Mouse (Mus musculus): ENCODE measurements around the gene Auts2. TPM values are rescaled to one million over a fixed set of nuclear protein-coding genes. Genes with fewer than 3 reads are reported as not detected.
A peak's percentile ranks its signal among the peaks of the same experiment; 100 is the strongest.

Auts2 gene
- polyA plus RNA-seq, 1 experiment from 2014 or later = 69.8 TPM

GRCm38 (mm10) chr5:131855358-131855757, 687.8 kb downstream of the Auts2 start:
- ATAC-seq (ENCODE audit: insufficient number of reproducible peaks, insufficient read depth, low FRiP score, low TSS enrichment, low read depth) = no peak
- Histone ChIP-seq H3K36me3 (no peaks in the 10 kb centered on the region), H3K4me1 (peaks cover 54% of the 10 kb centered on the region), H3K27ac (no peak overlapping the region), H3K9me3 (no peaks in the 10 kb centered on the region), H3K9ac (0 out of 2 replicates have a peak overlapping the region, but pooled peaks have one; percentile 11), H3K4me3 (no peak overlapping the region), H3K27me3 (peaks cover 10% of the 10 kb centered on the region; the same call in 1 of the 2 replicates), H3K4me2 (peak overlapping the region; percentile 43)
- 4% methylated on average over 8 of the region's 8 CpGs for WGBS

GRCm38 (mm10) chr5:131851597-131852453, 691.3 kb downstream of the Auts2 start:
- Histone ChIP-seq H3K4me2 (peak overlapping the region; percentile 34), H3K4me1 (peaks cover 55% of the 10 kb centered on the region), H3K36me3 (no peaks in the 10 kb centered on the region), H3K27ac (peak overlapping the region; percentile 48; the same call in 1 of the 2 replicates), H3K27me3 (peaks cover 8% of the 10 kb centered on the region; the same call in 1 of the 2 replicates), H3K4me3 (no peak overlapping the region), H3K9ac (no peak overlapping the region), H3K9me3 (no peaks in the 10 kb centered on the region)
- no peak for ATAC-seq (ENCODE audit: insufficient number of reproducible peaks, insufficient read depth, low FRiP score, low TSS enrichment, low read depth)
- 11% methylated on average over 20 of the region's 20 CpGs for WGBS

- WGBS = 37% methylated on average over 8 of the region's 8 CpGs
- peaks cover 46% of the 10 kb centered on the region for H3K4me1 ChIP-seq
- ATAC-seq (ENCODE audit: insufficient number of reproducible peaks, insufficient read depth, low FRiP score, low TSS enrichment, low read depth) = no peak
- peak overlapping the region; percentile 34 for H3K4me2 ChIP-seq
- H3K9ac ChIP-seq = no peak overlapping the region
- no peaks in the 10 kb centered on the region for H3K9me3 ChIP-seq
- no peak overlapping the region for H3K4me3 ChIP-seq
- peaks cover 7% of the 10 kb centered on the region; the same call in 1 of the 2 replicates for H3K27me3 ChIP-seq
- peak overlapping the region; percentile 68 for H3K27ac ChIP-seq
- H3K36me3 ChIP-seq = no peaks in the 10 kb centered on the region
Observed at GRCm38 (mm10) chr5:131850632-131851335, 692.4 kb downstream of the Auts2 start.

- Histone ChIP-seq H3K9me3 (no peaks in the 10 kb centered on the region), H3K4me1 (peaks cover 36% of the 10 kb centered on the region), H3K9ac (no peak overlapping the region), H3K4me3 (no peak overlapping the region), H3K27ac (no peak overlapping the region), H3K4me2 (no peak overlapping the region), H3K36me3 (no peaks in the 10 kb centered on the region), H3K27me3 (peaks cover 7% of the 10 kb centered on the region; the same call in 1 of the 2 replicates)
- 83% methylated on average over 3 of the region's 3 CpGs for WGBS
- ATAC-seq (ENCODE audit: insufficient number of reproducible peaks, insufficient read depth, low FRiP score, low TSS enrichment, low read depth) = no peak
Observed at GRCm38 (mm10) chr5:131849644-131850043, 693.5 kb downstream of the Auts2 start.

GRCm38 (mm10) chr5:131844519-131844800, 698.7 kb downstream of the Auts2 start:
- H3K27ac ChIP-seq = no peak overlapping the region
- no peaks in the 10 kb centered on the region for H3K27me3 ChIP-seq
- no peak overlapping the region for H3K4me3 ChIP-seq
- H3K4me2 ChIP-seq = no peak overlapping the region
- no peak overlapping the region for H3K9ac ChIP-seq
- H3K36me3 ChIP-seq = no peaks in the 10 kb centered on the region
- no peak for ATAC-seq (ENCODE audit: insufficient number of reproducible peaks, insufficient read depth, low FRiP score, low TSS enrichment, low read depth)
- peaks cover 11% of the 10 kb centered on the region for H3K4me1 ChIP-seq
- WGBS = 70% methylated on average over 9 of the region's 9 CpGs
- H3K9me3 ChIP-seq = peaks cover 3% of the 10 kb centered on the region; the same call in 1 of the 2 replicates

GRCm38 (mm10) chr5:131843766-131844518, 699.2 kb downstream of the Auts2 start:
- no peak overlapping the region for H3K4me2 ChIP-seq
- H3K27me3 ChIP-seq = no peaks in the 10 kb centered on the region
- H3K4me1 ChIP-seq = peaks cover 11% of the 10 kb centered on the region
- no peak overlapping the region for H3K4me3 ChIP-seq
- peaks cover 3% of the 10 kb centered on the region; the same call in 1 of the 2 replicates for H3K9me3 ChIP-seq
- H3K9ac ChIP-seq = no peak overlapping the region
- H3K27ac ChIP-seq = no peak overlapping the region
- ATAC-seq (ENCODE audit: insufficient number of reproducible peaks, insufficient read depth, low FRiP score, low TSS enrichment, low read depth) = no peak
- H3K36me3 ChIP-seq = no peaks in the 10 kb centered on the region
- 60% methylated on average over 9 of the region's 9 CpGs for WGBS

- 75% methylated on average over 14 of the region's 14 CpGs for WGBS
- Histone ChIP-seq H3K9me3 (peaks cover 3% of the 10 kb centered on the region; the same call in 1 of the 2 replicates), H3K36me3 (no peaks in the 10 kb centered on the region), H3K4me1 (peaks cover 11% of the 10 kb centered on the region), H3K4me2 (no peak overlapping the region), H3K27me3 (no peaks in the 10 kb centered on the region), H3K4me3 (no peak overlapping the region), H3K9ac (no peak overlapping the region), H3K27ac (no peak overlapping the region)
- no peak for ATAC-seq (ENCODE audit: insufficient number of reproducible peaks, insufficient read depth, low FRiP score, low TSS enrichment, low read depth)
Observed at GRCm38 (mm10) chr5:131839657-131840315, 703.4 kb downstream of the Auts2 start.

- WGBS = 62% methylated on average over 10 of the region's 10 CpGs
- H3K27ac ChIP-seq = no peak overlapping the region
- ATAC-seq (ENCODE audit: insufficient number of reproducible peaks, insufficient read depth, low FRiP score, low TSS enrichment, low read depth) = no peak
Observed at GRCm38 (mm10) chr5:131839023-131839422, 704.1 kb downstream of the Auts2 start.

GRCm38 (mm10) chr5:131838064-131838463, 705.1 kb downstream of the Auts2 start:
- Histone ChIP-seq H3K4me3 (no peak overlapping the region), H3K36me3 (no peaks in the 10 kb centered on the region), H3K4me2 (no peak overlapping the region), H3K9ac (no peak overlapping the region), H3K4me1 (peaks cover 12% of the 10 kb centered on the region), H3K27ac (no peak overlapping the region), H3K27me3 (no peaks in the 10 kb centered on the region), H3K9me3 (peaks cover 3% of the 10 kb centered on the region; the same call in 1 of the 2 replicates)
- no peak for ATAC-seq (ENCODE audit: insufficient number of reproducible peaks, insufficient read depth, low FRiP score, low TSS enrichment, low read depth)
- WGBS = 67% methylated on average over 6 of the region's 6 CpGs

More at GRCm38 (mm10) chr5:131839023-131839422, 704.1 kb downstream of the Auts2 start:
- no peak overlapping the region for H3K4me2 ChIP-seq
- H3K27me3 ChIP-seq = no peaks in the 10 kb centered on the region
- H3K4me1 ChIP-seq = peaks cover 9% of the 10 kb centered on the region
- peaks cover 3% of the 10 kb centered on the region; the same call in 1 of the 2 replicates for H3K9me3 ChIP-seq
- no peak overlapping the region for H3K9ac ChIP-seq
- no peak overlapping the region for H3K4me3 ChIP-seq
- no peaks in the 10 kb centered on the region for H3K36me3 ChIP-seq

- Histone ChIP-seq H3K27me3 (no peaks in the 10 kb centered on the region), H3K4me3 (no peak overlapping the region), H3K4me2 (no peak overlapping the region), H3K4me1 (peaks cover 16% of the 10 kb centered on the region), H3K9me3 (no peaks in the 10 kb centered on the region), H3K9ac (no peak overlapping the region), H3K36me3 (no peaks in the 10 kb centered on the region), H3K27ac (no peak overlapping the region)
- no peak for ATAC-seq (ENCODE audit: insufficient number of reproducible peaks, insufficient read depth, low FRiP score, low TSS enrichment, low read depth)
- 74% methylated on average over 6 of the region's 6 CpGs for WGBS
Observed at GRCm38 (mm10) chr5:131836014-131836735, 707.0 kb downstream of the Auts2 start.
